Mouse (Mus musculus): ENCODE data around the gene Angpt4.

DNA sequence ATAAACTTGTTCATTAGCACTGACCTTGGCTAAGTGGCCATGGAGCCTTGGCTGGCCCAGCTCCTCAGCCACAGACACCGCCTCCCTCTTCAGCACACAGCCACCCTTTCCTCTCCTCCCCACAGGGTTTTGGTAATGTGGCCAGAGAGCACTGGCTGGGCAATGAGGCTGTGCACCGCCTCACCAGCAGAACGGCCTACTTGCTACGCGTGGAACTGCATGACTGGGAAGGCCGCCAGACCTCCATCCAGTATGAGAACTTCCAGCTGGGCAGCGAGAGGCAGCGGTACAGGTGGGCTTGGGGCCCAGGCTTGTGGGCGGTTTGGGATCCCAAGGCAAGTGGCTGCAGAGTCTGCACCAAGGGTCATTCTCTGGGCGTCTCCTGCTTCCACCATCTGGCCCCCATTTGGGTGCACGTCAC, 27.8 kb downstream of the Angpt4 start:
- TF ChIP-seq GATA1 (IDR thresholded peaks at IDR 0.05; ENCODE audit: borderline replicate concordance, low read length) (no peak), FLI1 (IDR thresholded peaks at IDR 0.05; ENCODE audit: low read length) (no peak)

Data from megakaryocyte, embryonic 14.5 days (primary cell).